In genomic region chr17:56079921-56080320, GRCm38 (mm10) we compare ENCODE assay signal across 8 mouse cellular contexts. TPM values are rescaled to one million over a fixed set of nuclear protein-coding genes. Genes with fewer than 3 reads are reported as not detected.
A peak's percentile ranks its signal among the peaks of the same experiment; 100 is the strongest.
DNase-seq lines count a peak whose midpoint lies in the region; ATAC-seq and TF ChIP-seq lines count a peak whose summit lies in the region.

No protein-coding gene starts in this region.

- no peaks in the 10 kb centered on the region for H3K9me3 ChIP-seq in heart, embryonic 10.5 days
- no peaks in the 10 kb centered on the region for H3K9me3 ChIP-seq in ES-Bruce4 (replicated peaks; ENCODE audit: control insufficient read depth, insufficient read depth, low read length, poor library complexity, severe bottlenecking)
- no peaks in the 10 kb centered on the region for H3K9me3 ChIP-seq in forebrain, embryonic 12.5 days
- no peaks in the 10 kb centered on the region for H3K9me3 ChIP-seq in limb, embryonic 11.5 days (ENCODE audit: control insufficient read depth, low read length)
- H3K9me3 ChIP-seq in neural tube, embryonic 15.5 days (replicated peaks), result no peaks in the 10 kb centered on the region

- no peaks in the 10 kb centered on the region for H3K27me3 ChIP-seq in heart, embryonic 10.5 days (ENCODE audit: insufficient read depth, poor library complexity, severe bottlenecking)
- H3K27me3 ChIP-seq in ES-Bruce4 (ENCODE audit: control insufficient read depth, insufficient read depth, low read length, poor library complexity, severe bottlenecking), result no peaks in the 10 kb centered on the region
- H3K27me3 ChIP-seq in forebrain, embryonic 12.5 days, result no peaks in the 10 kb centered on the region
- H3K27me3 ChIP-seq in limb, embryonic 11.5 days (ENCODE audit: control insufficient read depth, insufficient read depth, low read length), result no peaks in the 10 kb centered on the region
- H3K27me3 ChIP-seq in neural tube, embryonic 15.5 days (replicated peaks), result no peaks in the 10 kb centered on the region

- H3K9ac ChIP-seq in ES-Bruce4 (ENCODE audit: low read depth, poor library complexity, severe bottlenecking), result peak overlapping the region; percentile 83
- peak overlapping the region; percentile 93 for H3K9ac ChIP-seq in forebrain, embryonic 12.5 days
- peak overlapping the region; percentile 67 for H3K9ac ChIP-seq in limb, embryonic 11.5 days (ENCODE audit: low read length)
- peak overlapping the region; percentile 85 for H3K9ac ChIP-seq in neural tube, embryonic 15.5 days (replicated peaks)

- peak overlapping the region; percentile 89 for H3K4me3 ChIP-seq in heart, embryonic 10.5 days
- H3K4me3 ChIP-seq in ES-Bruce4 (ENCODE audit: low read depth, low read length), result peak overlapping the region; percentile 87
- H3K4me3 ChIP-seq in forebrain, embryonic 12.5 days (replicated peaks), result peak overlapping the region; percentile 91
- H3K4me3 ChIP-seq in limb, embryonic 11.5 days (ENCODE audit: low read depth, low read length), result peak overlapping the region; percentile 80
- peak overlapping the region; percentile 86 for H3K4me3 ChIP-seq in neural tube, embryonic 15.5 days (replicated peaks)

- peaks cover 26% of the 10 kb centered on the region for H3K36me3 ChIP-seq in heart, embryonic 10.5 days
- H3K36me3 ChIP-seq in ES-Bruce4 (ENCODE audit: control insufficient read depth, insufficient read depth, low read length, poor library complexity, severe bottlenecking), result peaks cover 19% of the 10 kb centered on the region
- H3K36me3 ChIP-seq in forebrain, embryonic 12.5 days (replicated peaks), result peaks cover 22% of the 10 kb centered on the region
- H3K36me3 ChIP-seq in limb, embryonic 11.5 days (ENCODE audit: control insufficient read depth, insufficient read depth, low read length), result peaks cover 4% of the 10 kb centered on the region; the same call in 1 of the 2 replicates
- peaks cover 19% of the 10 kb centered on the region for H3K36me3 ChIP-seq in neural tube, embryonic 15.5 days

- peaks cover 29% of the 10 kb centered on the region for H3K4me1 ChIP-seq in heart, embryonic 10.5 days
- H3K4me1 ChIP-seq in ES-Bruce4 (ENCODE audit: control insufficient read depth, insufficient read depth, low read length), result no peaks in the 10 kb centered on the region
- peaks cover 37% of the 10 kb centered on the region for H3K4me1 ChIP-seq in forebrain, embryonic 12.5 days
- peaks cover 11% of the 10 kb centered on the region for H3K4me1 ChIP-seq in limb, embryonic 11.5 days (ENCODE audit: control insufficient read depth, insufficient read depth, low read length)
- peaks cover 43% of the 10 kb centered on the region for H3K4me1 ChIP-seq in neural tube, embryonic 15.5 days

- WGBS in heart, embryonic 10.5 days, result under 1% methylated on average over 11 of the region's 11 CpGs
- 3% methylated on average over 10 of the region's 11 CpGs for WGBS in forebrain, embryonic 12.5 days
- WGBS in limb, embryonic 11.5 days, result 2% methylated on average over 11 of the region's 11 CpGs
- WGBS in neural tube, embryonic 15.5 days, result under 1% methylated on average over 10 of the region's 11 CpGs

- H3K27ac ChIP-seq in heart, embryonic 10.5 days, result peak overlapping the region; percentile 86
- no peak overlapping the region for H3K27ac ChIP-seq in ES-Bruce4 (ENCODE audit: insufficient read depth, low read length)
- peak overlapping the region; percentile 69; the same call in 1 of the 2 replicates for H3K27ac ChIP-seq in forebrain, embryonic 12.5 days
- 0 out of 2 replicates have a peak overlapping the region, but pooled peaks have one; percentile 12 for H3K27ac ChIP-seq in limb, embryonic 11.5 days (replicated peaks; ENCODE audit: low read depth, low read length)
- H3K27ac ChIP-seq in neural tube, embryonic 15.5 days (replicated peaks), result peak overlapping the region; percentile 77

- peak overlapping the region; percentile 99 for H3K4me2 ChIP-seq in forebrain, embryonic 12.5 days
- peak overlapping the region; percentile 99 for H3K4me2 ChIP-seq in limb, embryonic 11.5 days (ENCODE audit: low read depth, severe bottlenecking)
- peak overlapping the region; percentile 88 for H3K4me2 ChIP-seq in neural tube, embryonic 15.5 days

- no peak for TF ChIP-seq POLR2A in ES-Bruce4 (IDR thresholded peaks at IDR 0.05; ENCODE audit: insufficient read depth, low read length)

- no peak; the same call in 1 of the 2 replicates for ATAC-seq in forebrain, embryonic 12.5 days (ENCODE audit: low FRiP score)
- ATAC-seq in limb, embryonic 11.5 days (ENCODE audit: insufficient number of reproducible peaks, low FRiP score, low TSS enrichment, low read depth), result no peak
- ATAC-seq in neural tube, embryonic 15.5 days (ENCODE audit: low FRiP score), result no peak

- no peak for TF ChIP-seq CTCF in ES-Bruce4 (IDR thresholded peaks at IDR 0.05; ENCODE audit: low read depth, low read length)

- no peak for DNase-seq in heart, embryonic 10.5 days (ENCODE audit: low spot score)
- no peak for DNase-seq in heart, postnatal 4 days
- DNase-seq in limb, embryonic 11.5 days (ENCODE audit: low spot score), result no peak
- no peak for DNase-seq in gastrocnemius, adult 18-20 months (ENCODE audit: low spot score)
- DNase-seq in gastrocnemius, postnatal 10 days, result no peak

- TF ChIP-seq EP300 in ES-Bruce4 (IDR thresholded peaks at IDR 0.05; ENCODE audit: insufficient read depth, low read depth, low read length), result no peak

RNA-seq across cellular contexts. Expression of gene Hdgfl2, which starts 0.5 kb away (rescaled TPM):
- 121 and 139 TPM in 2 replicates for polyA plus RNA-seq in heart, embryonic 10.5 days (2016; fragmentation: Nextera tagmentation; extraction: Ambion mirVana)
- 10 to 100 TPM; 52.8 to 55.9 TPM for total RNA-seq in heart, postnatal 4 days (2021)
- polyA plus RNA-seq in ES-Bruce4 (2011; ENCODE audit: insufficient read depth, insufficient read length, low read depth, missing spikeins), result 77.5 and 82.8 TPM in 2 replicates
- polyA plus RNA-seq in forebrain, embryonic 12.5 days (2016; fragmentation: Nextera tagmentation; extraction: Ambion mirVana), result 183 and 188 TPM in 2 replicates
- 144 and 151 TPM in 2 replicates for polyA plus RNA-seq in limb, embryonic 11.5 days (2014; fragmentation: Nextera tagmentation; extraction: Ambion mirVana)
- polyA plus RNA-seq in neural tube, embryonic 15.5 days (2015; fragmentation: Nextera tagmentation; extraction: Ambion mirVana), result 124 and 134 TPM in 2 replicates
- 10 to 100 TPM; 23.2 to 25.5 TPM for total RNA-seq in gastrocnemius, adult 18-20 months (2021)
- total RNA-seq in gastrocnemius, postnatal 10 days (2021), result 10 to 100 TPM; 37.7 to 45.7 TPM

RNA-seq across cellular contexts. Expression of gene Ubxn6, which starts 5.1 kb away (rescaled TPM):
- 33.1 and 34.3 TPM in 2 replicates for polyA plus RNA-seq in heart, embryonic 10.5 days (2016; fragmentation: Nextera tagmentation; extraction: Ambion mirVana)
- 10 to 100 TPM; 50.8 to 57.5 TPM for total RNA-seq in heart, postnatal 4 days (2021)
- polyA plus RNA-seq in ES-Bruce4 (2011; ENCODE audit: insufficient read depth, insufficient read length, low read depth, missing spikeins), result 38.4 and 38.7 TPM in 2 replicates
- polyA plus RNA-seq in forebrain, embryonic 12.5 days (2016; fragmentation: Nextera tagmentation; extraction: Ambion mirVana), result 49.7 and 50.8 TPM in 2 replicates
- polyA plus RNA-seq in limb, embryonic 11.5 days (2014; fragmentation: Nextera tagmentation; extraction: Ambion mirVana), result 38.5 and 39.1 TPM in 2 replicates
- polyA plus RNA-seq in neural tube, embryonic 15.5 days (2015; fragmentation: Nextera tagmentation; extraction: Ambion mirVana), result 65.3 and 79.4 TPM in 2 replicates
- 10 to 100 TPM; 62.9 to 69.0 TPM for total RNA-seq in gastrocnemius, adult 18-20 months (2021)
- total RNA-seq in gastrocnemius, postnatal 10 days (2021), result 10 to 100 TPM; 37.8 to 39.0 TPM

RNA-seq across cellular contexts. Expression of gene Plin4, which starts 29.7 kb away (rescaled TPM):
- polyA plus RNA-seq in heart, embryonic 10.5 days (2016; fragmentation: Nextera tagmentation; extraction: Ambion mirVana), result 0.05 and 0.08 TPM in 2 replicates
- 10 to 100 TPM; 71.5 to 79.8 TPM for total RNA-seq in heart, postnatal 4 days (2021)
- polyA plus RNA-seq in ES-Bruce4 (2011; ENCODE audit: insufficient read depth, insufficient read length, low read depth, missing spikeins), result 0.21 and 0.35 TPM in 2 replicates
- polyA plus RNA-seq in forebrain, embryonic 12.5 days (2016; fragmentation: Nextera tagmentation; extraction: Ambion mirVana), result 0.06 and 0.18 TPM in 2 replicates
- 0.09 TPM in 1 of 2 replicates, not detected in the other for polyA plus RNA-seq in limb, embryonic 11.5 days (2014; fragmentation: Nextera tagmentation; extraction: Ambion mirVana)
- 0.09 and 0.10 TPM in 2 replicates for polyA plus RNA-seq in neural tube, embryonic 15.5 days (2015; fragmentation: Nextera tagmentation; extraction: Ambion mirVana)
- total RNA-seq in gastrocnemius, adult 18-20 months (2021), result 100 to 1,000 TPM; 142 to 235 TPM
- total RNA-seq in gastrocnemius, postnatal 10 days (2021), result 100 to 1,000 TPM in 1 of 2 experiments, 10 to 100 TPM in 1; 75.2 to 106 TPM

RNA-seq across cellular contexts. Expression of gene Plin5, which starts 37.5 kb away (rescaled TPM):
- polyA plus RNA-seq in heart, embryonic 10.5 days (2016; fragmentation: Nextera tagmentation; extraction: Ambion mirVana), result 0.18 and 0.46 TPM in 2 replicates
- 10 to 100 TPM; 61.6 to 67.6 TPM for total RNA-seq in heart, postnatal 4 days (2021)
- polyA plus RNA-seq in ES-Bruce4 (2011; ENCODE audit: insufficient read depth, insufficient read length, low read depth, missing spikeins), result 0.90 and 1.0 TPM in 2 replicates
- 0.22 TPM in 1 of 2 replicates, not detected in the other for polyA plus RNA-seq in forebrain, embryonic 12.5 days (2016; fragmentation: Nextera tagmentation; extraction: Ambion mirVana)
- polyA plus RNA-seq in limb, embryonic 11.5 days (2014; fragmentation: Nextera tagmentation; extraction: Ambion mirVana), result 0.16 and 0.43 TPM in 2 replicates
- polyA plus RNA-seq in neural tube, embryonic 15.5 days (2015; fragmentation: Nextera tagmentation; extraction: Ambion mirVana), result 2.4 and 2.7 TPM in 2 replicates
- 10 to 100 TPM; 22.5 to 29.0 TPM for total RNA-seq in gastrocnemius, adult 18-20 months (2021)
- total RNA-seq in gastrocnemius, postnatal 10 days (2021), result 10 to 100 TPM; 19.2 to 19.9 TPM

RNA-seq across cellular contexts. Expression of gene Chaf1a, which starts 39.7 kb away (rescaled TPM):
- 24.0 and 30.0 TPM in 2 replicates for polyA plus RNA-seq in heart, embryonic 10.5 days (2016; fragmentation: Nextera tagmentation; extraction: Ambion mirVana)
- 10 to 100 TPM; 13.3 to 14.8 TPM for total RNA-seq in heart, postnatal 4 days (2021)
- polyA plus RNA-seq in ES-Bruce4 (2011; ENCODE audit: insufficient read depth, insufficient read length, low read depth, missing spikeins), result 33.6 and 38.5 TPM in 2 replicates
- 39.1 and 43.4 TPM in 2 replicates for polyA plus RNA-seq in forebrain, embryonic 12.5 days (2016; fragmentation: Nextera tagmentation; extraction: Ambion mirVana)
- polyA plus RNA-seq in limb, embryonic 11.5 days (2014; fragmentation: Nextera tagmentation; extraction: Ambion mirVana), result 32.7 and 37.4 TPM in 2 replicates
- polyA plus RNA-seq in neural tube, embryonic 15.5 days (2015; fragmentation: Nextera tagmentation; extraction: Ambion mirVana), result 4.0 and 10.1 TPM in 2 replicates
- total RNA-seq in gastrocnemius, adult 18-20 months (2021), result under 1 TPM; 0.46 to 0.95 TPM
- total RNA-seq in gastrocnemius, postnatal 10 days (2021), result 1 to 10 TPM; 3.6 to 8.7 TPM
